Mouse (Mus musculus): ENCODE measurements around the gene Gm20604.

Gm20604 gene

DNA sequence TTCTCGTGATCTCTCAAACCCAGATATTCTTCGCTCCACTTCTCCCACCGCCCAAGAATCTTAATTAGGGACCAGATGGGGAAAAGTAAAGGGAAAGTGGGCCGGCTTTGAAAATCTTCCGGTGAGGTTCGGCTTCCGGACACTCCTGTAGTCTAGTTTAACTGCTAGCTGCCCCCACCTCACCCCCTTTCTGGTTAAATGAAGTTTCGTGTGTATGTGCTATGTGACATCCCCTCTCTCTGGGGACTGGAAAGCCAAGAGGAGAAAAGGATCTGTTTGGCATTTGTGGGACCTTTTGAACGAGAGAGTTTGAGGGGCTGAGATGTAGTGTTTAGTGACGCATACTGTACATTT is at the start of gene Gm20604:
Gm20604 (minus strand) TSS at position 270 of the 354 bp plus-strand sequence.
- DNase-seq = no peak

DNA sequence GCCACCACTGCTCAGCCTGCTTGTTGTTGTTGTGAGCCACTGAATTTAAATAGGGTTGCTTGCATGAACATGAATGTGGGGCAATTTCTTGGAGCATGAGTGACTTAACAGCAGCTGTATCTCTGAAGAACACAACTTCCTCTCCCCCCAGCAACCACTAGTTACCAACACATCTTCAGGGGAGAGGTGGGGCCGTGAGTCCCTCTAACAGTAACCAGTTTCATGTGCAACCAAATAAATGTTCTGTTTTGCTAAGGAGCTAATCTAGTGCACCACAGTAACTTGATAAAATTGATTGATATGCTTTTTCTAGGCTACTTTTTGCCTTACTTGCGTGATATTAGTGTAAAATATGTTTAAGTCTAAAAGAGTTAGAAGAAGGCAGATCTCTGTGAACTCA is 41.1 kb upstream of the Gm20604 start:
- DNase-seq = no peak

DNA sequence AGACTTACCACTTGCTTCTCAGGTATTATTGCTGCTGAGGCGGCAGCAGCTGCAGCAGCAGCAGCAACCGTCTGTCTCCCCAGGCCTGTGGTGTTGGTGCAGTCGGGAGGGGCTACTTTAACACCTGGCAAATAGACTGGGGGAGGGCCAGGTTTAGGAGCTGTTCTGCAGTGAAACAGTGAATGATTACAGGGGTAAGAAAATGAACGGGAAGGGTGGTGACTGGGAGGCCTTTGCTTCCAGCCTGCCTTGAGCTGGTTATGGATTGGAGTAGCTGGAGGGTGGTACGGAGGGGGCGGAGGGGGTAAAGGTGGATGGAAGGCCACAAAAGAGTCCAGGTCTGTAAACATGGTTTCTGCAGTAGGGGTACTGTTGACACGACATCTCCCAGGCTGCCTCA is 29.5 kb upstream of the Gm20604 start:
- peak; percentile 62 to 85 for DNase-seq

DNA sequence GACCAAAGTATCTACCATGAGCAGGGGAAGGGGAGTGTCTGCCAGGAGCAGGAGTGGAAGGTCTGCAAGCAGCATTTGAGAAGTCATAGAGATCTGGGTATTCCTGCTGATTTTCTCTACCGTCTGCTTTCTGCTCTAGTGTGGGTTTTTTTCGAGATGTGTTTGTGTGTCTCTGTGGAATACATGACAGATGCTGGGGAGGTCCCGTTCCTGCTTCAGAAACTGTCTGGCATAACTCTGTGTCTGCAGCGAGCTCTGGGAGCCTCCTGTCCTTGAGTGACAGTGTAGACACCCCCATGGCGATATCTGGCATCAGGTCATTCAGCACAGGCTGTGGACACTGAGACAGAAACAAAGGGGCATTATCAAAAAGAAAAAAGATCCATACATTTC is 27.1 kb upstream of the Gm20604 start:
- DNase-seq = no peak

DNA sequence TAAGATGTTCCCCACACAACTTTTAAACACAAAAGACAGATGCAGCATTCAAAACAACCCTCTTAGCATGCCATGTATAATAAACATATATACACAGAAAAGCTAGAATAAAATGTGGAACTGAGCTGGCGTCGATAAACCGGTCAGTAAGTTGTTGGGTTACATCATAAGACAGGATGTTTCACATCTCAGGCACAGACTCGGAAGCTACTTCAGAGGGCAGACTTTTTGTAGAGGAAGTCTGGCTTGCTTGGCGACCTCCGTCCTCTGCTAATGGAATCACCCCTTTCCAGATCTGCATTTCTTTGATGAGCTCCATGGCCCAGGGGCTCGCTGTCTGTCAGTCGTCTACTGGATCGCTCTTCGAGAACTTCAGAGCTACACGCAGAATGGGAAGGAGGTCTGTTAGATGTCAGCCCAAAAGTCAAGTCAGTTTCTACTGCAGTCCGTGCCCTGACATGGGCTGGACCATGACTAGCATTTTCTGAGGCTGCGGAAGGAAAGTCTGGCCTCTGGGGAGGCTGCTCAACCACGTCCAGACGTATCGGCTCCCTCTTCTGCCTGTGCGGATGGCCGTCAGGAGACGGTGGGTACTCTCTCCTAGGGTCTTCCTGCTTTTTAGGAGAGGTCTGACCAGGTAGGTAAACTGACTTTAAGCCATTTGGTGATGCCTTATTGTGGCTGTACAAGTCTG is 26.6 kb upstream of the Gm20604 start:
- no peak for DNase-seq

DNA sequence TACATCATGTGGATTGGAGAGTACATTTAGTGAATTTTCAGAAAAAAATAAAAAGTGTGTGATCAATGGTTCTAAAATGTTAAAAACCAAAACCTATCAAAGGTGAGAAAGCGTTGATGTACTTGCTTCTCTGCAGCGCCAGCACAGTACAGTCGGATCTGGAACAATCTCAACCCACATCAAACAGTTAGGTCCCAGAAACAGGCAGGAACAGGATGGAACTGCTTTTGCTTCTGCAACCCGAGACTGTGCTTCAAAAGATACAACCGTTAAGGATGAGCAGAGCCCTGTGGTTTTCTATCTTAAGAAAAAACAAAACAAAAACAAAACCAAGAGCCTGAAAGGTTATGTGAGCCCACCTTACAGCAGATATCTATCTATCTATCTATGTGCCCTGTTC is 24.4 kb upstream of the Gm20604 start:
- peak in 1 of 2 experiments; percentile 48 for DNase-seq

DNA sequence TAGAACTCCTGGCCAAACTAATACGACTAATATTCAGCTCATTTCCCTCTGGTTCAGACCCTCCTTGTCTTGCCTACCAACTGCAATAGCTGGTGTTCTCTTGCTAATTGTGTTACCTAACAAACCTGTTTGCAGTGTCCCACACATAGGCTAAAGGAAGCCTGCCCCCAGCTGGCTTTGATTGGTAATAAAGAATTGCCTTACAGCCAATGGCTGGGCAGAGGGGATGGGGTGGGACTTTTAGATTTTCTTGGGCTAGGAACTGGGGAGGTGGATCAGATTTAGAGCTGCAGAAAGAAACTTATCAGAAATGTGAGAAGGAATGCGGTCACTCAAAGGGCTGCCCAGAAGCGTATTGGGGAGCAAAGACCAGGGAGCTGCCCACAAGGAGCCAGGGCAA is 21.0 kb upstream of the Gm20604 start:
- no peak for DNase-seq

DNA sequence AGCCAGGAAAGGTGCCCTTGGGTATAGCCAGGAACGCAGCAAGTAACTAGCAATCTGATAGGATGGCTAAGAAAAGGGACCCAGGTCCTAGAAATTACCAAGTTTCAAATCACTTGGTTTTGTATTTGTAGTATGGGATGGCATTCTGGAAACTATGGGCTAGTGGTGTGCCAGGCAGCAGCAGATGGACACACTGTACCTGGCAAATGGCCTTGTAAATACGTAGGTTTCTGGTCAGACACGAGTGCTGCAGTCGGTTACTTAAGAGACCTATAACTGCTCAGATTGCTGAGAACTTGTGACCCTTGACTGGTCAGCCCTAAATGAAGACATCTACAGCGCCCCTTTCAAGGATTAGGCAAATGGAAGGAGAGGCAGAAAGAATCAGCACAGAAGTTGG is 19.7 kb upstream of the Gm20604 start:
- no peak for DNase-seq

DNA sequence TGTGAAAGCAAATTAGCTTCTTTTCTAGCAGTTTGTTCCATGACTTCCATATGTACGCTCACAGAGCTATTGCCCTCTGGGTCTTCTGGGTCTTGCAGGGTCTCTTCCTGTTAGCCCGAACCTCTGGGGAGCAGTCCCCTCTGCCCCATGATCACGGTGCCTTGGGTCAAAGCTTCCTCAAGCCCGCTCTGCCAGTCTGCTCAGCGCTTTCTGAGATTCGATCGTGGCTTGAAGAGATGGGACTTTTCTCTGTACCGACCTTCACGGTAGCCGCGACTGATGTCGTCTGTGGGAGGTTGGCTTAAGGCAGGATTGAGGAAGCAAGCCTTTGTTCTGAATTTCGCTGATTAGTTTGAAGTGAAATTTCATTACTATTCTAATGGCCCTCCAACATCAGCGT is 17.6 kb upstream of the Gm20604 start:
- DNase-seq = no peak

DNA sequence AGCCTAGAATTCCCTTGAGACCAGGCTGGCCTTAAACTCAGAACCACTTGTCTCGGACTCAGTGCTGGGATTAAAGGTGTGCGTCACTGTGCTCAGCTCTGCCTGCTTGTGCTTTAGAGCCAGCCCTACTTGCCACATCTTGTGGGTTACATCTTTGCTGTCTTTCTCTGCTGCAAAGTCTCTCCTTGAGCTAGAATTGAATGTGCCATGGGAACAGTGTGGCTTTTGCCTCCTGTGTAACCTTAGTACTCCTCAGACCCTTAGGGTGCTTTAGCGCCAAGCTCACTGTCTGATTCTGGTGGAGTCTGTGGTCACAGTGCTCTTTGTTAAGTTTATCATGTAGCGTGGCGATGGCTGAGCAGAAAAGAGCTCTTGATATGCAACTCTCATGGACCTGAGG is 14.2 kb upstream of the Gm20604 start:
- no peak for DNase-seq

DNA sequence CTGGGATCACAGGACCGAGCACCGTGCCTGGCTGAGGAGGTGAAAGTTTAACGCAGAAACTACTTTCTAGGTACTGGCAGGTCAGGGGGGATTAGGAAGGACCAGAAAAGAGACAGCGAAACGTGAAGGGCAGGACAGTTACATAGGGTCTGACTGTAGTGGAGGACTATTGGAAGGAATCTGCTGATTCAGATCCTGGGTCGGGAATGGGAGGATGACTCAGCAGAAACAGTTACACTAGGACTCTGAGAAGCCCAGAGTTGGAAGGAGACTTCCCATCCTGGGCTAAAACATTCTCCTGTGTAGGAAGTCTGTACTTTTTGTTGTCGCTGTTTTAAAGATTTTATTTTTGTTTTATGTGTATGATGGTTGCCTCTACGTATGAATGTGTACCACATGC is 13.1 kb upstream of the Gm20604 start:
- no peak for DNase-seq

DNA sequence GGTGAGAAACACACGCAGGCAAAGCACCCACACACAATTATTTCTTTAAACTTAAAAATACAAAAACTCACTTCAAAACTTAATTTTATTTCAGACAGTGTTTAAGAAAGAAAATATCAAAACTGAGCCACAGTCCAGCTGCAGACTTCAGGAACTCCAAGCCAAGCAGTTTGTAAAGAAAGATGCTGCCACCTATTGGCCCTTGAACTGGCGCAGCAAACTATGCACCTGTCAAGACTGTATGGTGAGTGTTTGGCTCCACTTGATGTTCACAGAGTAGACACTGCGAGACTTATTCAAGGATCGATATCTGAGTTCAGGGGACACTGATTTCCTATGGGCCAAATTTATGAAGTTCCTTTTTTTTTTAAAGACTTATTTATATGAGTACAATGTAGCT is 10.5 kb upstream of the Gm20604 start:
- DNase-seq = peak; percentile 50 to 56

DNA sequence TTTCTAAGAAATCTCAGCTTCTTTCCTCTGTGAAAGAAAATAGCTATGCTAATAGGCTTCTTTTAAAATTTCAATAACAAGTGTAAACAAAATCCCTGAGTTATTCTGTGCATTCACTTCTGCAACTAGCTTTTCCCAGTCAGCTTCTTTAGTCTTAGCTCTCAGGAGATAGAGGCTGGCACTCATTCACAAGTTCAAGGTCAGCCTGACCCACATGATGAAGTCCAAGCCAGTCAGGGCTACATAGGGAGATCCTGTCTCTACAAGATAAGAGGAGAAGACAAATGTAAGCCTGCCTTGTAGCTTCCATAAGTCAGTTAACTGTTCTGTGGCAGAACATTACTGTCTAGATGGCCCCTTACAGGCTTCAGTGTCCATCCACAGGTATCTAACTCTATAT is 5.2 kb upstream of the Gm20604 start:
- DNase-seq = no peak

DNA sequence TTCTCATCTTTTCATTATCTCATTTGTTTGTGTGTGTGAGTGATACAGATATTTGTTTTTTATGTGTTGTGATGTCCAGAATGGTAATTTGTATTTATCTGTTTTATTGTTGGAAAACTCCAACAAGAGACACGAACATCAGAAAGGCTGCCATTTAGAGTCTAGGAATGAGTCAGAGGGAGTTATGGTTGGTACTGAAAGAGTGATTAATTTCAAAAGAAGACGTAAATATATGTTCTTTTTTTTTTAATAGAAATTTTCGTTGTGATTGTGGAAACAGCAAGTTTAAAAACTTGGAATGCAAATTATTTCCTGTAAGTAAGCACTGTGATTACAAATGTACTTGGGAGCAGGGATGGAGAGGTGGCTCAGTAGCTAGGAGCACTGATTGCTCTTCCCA is 3.2 kb upstream of the Gm20604 start:
- DNase-seq = no peak

DNA sequence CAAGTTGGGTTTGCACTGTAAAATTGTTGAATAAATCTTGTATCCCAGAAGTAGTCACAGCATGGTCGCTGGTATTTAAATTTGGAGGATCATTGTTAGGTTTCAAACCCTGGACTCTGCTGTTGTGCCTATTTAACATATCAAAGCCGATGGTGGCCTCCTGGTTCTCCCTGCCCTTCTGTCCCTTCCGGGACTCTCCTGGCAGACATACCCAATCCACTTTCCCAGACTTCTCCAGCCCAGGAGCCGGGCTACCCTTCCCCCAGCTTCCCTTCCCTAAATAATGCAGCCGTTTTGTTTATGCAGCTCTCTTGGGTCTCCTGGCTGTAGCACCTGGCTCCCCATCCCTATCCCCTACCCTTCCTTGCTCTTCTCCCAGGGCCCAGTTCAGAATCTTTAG is 464 bp upstream of the Gm20604 start:
- no peak for DNase-seq

DNA sequence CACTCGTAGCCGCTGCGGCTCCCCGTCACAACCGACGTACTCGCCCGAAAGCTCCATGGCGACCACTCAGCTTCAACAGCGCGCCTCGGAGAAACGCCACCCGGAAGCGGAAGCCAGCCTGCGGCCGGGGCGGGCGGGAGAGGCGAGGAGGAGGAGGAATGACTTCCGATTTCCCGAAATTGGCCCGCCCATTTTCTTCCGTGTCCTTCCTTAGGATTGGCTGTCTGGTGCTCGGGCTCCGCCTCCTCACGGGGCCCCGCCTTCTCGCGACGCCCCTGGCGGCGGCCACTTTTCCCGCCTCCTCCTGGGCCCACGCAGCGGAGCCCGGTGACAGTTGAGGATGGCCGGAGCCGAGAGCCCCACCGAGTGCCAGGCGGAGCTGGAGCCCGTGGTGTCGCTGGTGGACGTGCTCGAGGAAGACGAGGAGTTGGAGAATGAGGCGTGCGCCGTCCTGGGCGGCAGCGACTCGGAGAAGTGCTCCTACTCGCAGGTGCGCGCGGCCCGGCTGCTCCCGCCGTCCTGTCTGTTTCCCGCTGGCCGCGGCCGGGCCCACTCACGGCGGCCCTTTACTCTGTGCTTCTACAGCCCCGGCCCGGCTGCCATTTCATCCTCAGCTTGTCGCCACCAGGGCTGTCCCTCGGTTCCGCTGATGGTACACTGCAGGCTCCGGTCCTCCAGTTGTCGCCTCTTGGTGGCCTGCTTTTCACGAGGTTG is 626 bp downstream of the Gm20604 start, which contains the start of the genes Gm28051, Gon7 and Ubr7:
Gm28051 (minus strand) TSS at position 77 of the 714 bp plus-strand sequence.
Gon7 (minus strand) TSS at position 115 of the 714 bp plus-strand sequence.
Ubr7 (plus strand) TSS at position 279 of the 714 bp plus-strand sequence.
- peak; percentile 94 to 96 for DNase-seq

DNA sequence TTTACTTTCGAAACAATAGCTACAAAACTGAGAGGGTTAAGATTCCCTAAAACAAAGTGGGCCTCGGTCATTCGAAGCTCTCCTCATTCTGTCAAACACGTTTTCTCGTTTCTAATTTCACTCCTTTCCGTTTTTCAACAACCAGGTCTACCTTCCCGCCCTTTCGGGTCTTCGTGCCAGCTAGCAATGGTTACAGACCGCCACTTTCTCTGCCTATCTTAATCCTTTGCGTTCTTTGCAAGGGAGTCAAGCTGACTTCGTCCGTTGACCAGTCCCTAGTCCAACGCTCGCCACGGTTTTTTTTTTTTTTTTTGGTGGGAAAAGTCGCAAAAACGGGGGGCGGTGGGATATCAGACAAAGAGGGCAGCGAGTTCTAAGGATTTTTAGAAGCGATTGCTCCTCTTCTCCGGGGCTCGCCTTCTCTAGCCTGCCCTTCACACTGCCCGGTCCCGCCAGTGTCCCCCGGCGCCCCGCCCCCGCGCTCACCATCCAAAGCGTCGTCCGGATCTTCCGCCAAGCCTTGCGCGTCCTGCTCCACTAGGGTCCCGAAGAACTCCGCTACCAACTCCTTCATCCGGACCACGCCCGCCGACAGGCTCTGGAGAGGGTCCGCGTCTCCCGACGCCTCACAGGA is 1.3 kb downstream of the Gm20604 start:
- DNase-seq = no peak

DNA sequence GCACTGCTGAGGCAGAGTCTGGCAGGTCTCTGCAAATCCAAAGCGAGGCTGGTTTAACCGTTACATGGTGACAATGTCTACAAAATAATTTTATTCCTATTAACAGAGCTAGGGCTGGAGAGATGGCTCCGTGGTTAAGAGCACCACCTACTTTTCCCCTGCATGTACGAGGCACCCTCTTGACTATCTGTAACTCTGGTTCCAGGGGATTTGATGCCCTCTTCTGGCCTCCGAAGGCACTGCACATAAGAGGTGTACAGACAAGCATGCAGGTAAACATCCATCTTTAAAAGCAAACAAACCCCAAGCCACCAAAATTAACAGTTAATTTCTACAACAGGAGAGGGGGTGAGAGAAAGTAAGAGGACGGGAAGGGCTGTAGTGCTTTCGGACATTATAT is 2.2 kb downstream of the Gm20604 start:
- peak; percentile 49 to 56 for DNase-seq

DNA sequence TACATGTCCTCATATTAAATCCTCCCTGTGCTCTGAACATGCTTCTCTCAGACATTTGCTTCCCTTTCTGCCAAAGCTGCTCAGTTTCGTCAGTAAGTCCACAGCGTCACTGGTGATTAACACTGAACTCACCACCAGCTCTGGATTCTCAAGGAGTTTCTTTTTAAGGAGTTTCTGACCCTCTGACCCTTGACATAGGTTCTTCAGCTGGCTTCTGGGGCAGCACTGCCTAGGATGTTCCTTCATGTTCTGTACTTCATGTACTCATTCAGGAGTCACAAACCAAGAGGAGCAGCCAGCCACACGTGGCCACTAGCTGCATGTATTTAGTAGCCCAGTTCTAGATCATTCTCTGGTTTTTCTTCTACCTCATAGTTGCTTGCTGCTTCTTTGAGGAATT is 10.2 kb downstream of the Gm20604 start:
- no peak for DNase-seq

DNA sequence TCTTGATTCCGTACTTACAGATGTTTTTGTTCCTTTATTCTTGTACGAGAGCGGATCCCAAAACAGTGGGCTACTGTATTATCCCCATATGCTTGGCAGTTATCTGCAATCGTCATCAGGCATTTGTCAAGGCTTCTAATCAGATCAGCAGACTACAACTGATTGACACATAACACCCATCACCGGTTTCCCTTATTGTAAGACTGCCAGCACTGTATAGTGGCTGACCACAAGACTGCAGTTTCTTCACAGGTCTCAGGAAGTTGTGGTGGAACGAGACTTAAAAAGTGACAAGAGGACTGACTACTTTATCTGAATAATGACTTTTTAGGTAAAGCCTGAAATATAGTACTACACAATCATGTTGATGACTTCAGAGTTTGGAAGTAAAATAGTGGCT is 13.6 kb downstream of the Gm20604 start:
- DNase-seq = no peak

DNA sequence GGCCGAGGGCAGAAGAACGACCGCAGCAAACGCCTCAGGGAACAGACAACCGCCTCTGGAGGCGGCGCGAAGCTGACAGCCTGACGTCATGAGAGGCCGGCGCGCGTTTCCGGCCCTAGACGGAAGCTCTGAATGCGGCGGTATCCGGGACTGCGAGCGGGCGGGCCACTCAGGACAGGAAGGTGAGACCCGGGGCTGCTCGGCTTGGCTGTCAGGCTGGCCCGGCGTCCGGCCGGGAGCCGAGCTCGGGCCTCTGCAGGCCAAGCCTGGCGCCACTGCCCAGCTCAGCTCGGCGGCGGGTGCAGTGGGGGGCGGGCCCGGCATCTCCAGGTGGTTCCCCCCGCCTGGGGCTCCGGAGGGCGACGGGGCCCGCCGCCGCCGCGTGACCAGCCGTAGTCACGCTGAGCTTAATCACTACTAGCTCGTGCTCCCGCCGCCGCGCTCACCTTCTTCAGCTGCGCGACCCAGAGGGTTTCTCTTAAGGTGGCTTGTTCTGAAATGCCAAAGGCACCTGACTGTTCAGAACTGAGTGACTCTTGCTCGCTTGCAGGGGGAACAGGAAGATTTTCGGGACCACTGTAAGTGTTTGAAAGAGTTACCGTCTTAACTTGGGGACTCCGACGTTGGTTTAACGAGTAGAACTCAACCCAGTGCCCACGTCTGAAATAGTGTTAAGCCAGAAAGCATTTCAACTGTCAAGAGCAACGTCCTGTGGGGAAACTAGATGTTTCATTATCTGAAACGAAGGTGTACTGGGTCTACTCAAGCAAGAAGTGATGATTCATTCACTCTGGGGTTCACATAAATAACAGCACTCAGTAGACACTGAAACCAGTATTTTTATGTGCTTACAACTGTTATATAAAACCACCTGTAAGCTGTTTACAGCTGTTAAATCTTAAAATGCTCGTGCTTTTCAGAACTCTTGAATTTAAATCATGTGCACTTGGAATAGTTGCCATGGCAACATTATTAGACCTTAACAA is 14.6 kb downstream of the Gm20604 start, which contains the start of the genes Moap1 and Tmem251:
Moap1 (minus strand) TSS at position 73 of the 986 bp plus-strand sequence.
Tmem251 (plus strand) TSS at position 174 of the 986 bp plus-strand sequence.
- peak; percentile 87 to 91 for DNase-seq

DNA sequence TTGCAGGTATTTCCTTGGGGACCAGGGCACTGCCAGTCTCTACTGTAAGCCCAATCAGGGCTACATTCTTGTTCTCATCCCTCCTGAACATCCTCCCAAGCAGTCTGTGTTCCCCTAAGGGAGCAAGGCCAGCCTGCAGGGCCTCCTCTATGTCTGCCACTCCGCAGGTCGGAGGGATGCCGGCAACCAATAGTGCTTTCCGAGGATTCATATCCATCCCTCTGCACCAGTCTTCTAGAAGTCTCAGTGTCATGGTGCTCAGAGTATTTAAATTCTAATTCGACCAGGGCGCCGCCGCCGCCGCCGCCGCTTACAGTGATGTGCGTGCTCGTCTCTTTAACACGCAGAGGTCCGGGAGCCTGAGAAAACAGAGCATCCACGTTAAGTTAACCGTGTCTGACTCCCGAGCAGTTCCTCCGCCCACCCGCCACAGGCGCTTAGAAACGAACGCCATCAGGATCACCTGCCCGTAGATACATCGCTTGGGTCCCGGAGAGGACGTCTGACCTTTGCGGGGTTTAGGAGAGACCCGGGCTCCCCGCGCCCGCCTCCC is 15.4 kb downstream of the Gm20604 start:
- DNase-seq = no peak

Data from thymus, postnatal 36 days (tissue).